Mouse (Mus musculus) cerebellum, postnatal 10 days (tissue): ENCODE data around the gene Zfp143.

Experiments
- DNase-seq, 2 experiments: peaks; one replicate each; pipeline ENCODE4 v3.0.0; 2021; ENCODE audit warnings: mixed read lengths in 2 of 2

Gene Zfp143

DNA sequence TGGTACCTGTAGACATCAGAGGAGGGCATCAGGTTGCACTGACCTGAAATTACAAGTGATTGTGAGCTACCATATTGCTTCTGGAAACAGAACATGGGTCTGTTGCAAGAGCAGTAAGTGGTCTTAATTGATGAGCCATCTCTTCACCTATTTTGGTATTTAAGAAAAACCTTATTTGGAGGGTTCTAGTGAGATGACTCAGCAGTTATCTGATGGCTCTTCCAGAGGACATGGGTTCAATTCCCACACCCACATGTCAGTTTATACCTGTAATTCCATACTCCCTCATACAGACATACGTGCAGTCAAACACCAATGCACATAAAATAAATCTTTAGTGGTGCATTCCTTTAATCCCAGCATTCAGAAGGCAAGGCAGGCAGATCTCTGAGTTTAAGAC lies 82.8 kb downstream of the Zfp143 start:
- DNase-seq: no peak
